Mouse (Mus musculus) WW6 (cell line): Measurements from ENCODE around the gene 4930513O06Rik.

Source experiments
- DNase-seq: peaks from one replicate; pipeline ENCODE4 v3.0.0-alpha.2; 2013; ENCODE audit warnings: low read depth, low spot score

Gene 4930513O06Rik

DNA sequence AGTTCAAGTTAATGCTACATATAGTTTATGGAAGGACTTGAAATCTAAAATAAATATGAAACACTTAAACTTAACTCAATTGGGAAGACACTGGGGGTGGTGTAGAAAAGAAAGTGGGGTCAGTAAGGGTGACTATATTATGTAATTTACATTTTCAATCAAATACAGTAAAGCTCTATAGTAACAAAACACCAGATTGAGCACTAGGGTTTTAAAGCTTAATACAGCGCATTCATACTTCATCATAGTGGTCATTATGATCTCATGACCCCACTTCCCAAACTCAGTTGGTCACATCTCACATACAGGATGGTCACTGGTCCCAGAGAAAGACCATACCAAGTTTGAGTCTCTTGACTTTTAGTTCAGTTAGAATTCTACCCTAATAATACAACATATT, at the start of gene 4930513O06Rik:
4930513O06Rik (plus strand) TSS at position 301 of the 400 bp plus-strand sequence.
- no peak for DNase-seq

DNA sequence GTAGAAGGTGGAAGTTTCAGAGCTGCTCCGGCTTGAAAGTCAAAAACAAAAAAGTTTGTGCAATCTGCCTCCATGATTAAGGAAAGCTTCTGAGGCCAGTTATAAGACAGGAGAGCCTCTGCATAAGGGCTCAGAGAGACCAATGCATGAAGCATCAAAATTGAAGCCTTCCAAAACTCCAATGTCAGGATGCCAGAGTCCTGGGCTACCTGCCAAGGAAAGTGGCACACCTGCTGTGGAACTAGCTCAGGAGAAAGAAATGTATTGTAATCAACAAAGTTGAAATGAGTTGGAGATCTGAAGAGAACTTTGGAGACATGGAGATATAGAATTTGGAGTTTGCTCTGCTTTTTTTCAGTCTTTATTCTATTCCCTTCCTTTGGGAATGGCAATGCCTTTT, 48.4 kb upstream of the 4930513O06Rik start:
- DNase-seq, result no peak

DNA sequence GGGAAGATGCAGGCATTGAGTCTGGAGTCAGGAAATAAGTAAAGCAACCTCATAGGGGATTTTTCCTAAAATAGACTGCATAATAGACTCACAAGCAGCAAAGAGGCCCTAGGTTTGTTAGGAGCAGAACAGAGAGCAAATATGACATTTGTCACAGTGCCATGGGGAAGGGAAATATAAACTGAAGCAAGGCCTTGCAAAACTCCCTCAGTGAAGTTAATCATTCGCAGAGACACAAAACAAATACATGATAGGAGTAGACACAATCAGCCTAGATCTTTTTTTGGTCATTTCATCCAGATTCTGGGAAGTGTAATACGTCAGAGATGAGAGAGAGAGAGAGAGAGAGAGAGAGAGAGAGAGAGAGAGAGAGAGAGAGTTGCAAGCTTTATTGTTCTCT, 46.7 kb upstream of the 4930513O06Rik start:
- DNase-seq, result no peak

DNA sequence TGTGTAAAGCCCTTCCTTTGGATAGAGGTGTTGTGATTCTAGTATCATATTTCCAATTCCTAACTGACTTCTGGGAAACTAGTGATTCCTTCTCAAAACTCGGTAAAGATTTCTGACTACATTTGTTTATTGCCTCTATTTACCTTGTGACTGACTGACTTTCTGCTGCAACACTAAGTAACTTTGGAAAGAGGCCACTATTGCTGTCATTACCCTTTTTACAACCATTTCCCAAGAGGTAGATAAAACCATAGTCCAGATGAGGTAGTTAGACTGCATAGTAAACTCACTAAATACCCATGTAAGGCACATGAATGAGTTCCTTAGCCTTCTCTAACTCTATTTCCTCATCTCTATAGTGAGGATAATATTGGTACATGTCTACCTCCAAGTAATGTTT, 44.9 kb upstream of the 4930513O06Rik start:
- DNase-seq, result no peak

DNA sequence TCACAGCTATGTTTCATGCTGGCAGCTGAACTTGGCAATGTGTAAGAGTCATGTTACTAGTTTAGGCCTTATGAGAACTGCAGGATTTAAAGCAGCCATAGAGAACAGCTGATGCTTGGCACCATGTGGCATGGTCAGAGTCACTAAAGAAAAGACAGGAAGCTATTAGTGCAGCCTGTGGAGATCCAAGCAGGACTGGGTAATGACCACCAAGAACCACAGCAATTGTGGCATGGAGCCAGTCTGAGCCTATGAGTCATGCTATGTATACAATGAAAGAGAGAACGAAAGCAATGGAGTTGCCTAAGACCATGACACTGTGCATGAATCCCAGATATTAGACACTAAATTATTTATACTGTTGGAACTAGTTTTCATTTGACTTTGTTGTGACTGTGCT, 34.1 kb upstream of the 4930513O06Rik start:
- no peak for DNase-seq

DNA sequence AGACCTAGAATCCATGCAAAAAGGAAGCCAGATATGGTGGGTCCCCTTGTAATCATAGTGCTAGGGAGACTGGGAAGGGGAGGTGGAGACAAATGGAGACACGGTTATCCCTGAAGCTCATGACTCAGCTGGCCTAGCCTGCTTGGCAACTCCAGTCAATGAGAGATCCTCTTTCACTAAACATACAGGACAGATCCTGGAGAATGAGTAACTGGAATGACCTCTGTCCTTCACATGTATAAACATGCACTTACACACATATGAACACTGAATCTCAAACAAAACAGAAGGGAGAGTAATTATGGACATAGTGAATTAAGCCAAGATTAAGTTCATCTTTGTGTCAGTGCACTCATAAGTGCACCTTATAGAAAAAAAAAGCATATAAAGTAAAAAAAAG, 32.9 kb upstream of the 4930513O06Rik start:
- no peak for DNase-seq

DNA sequence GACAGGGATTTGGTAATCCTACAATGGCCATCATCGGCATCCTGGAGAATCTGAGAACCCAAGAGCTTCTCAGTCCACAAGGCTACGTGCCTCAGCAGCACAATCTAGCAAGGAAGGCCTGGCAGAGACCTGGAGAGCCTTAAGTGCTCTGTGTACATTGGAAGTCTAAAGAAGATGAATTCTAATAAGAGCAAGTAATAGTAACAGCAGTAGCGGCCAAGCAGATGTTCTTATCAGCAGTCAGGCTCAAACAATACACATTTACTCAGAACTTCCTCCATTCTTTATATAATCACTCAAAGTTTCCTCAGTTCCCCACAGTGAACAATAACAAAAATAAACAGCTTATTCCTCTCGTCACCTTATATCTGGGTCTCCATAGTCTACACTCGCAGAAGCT, 22.0 kb upstream of the 4930513O06Rik start:
- DNase-seq, result no peak

DNA sequence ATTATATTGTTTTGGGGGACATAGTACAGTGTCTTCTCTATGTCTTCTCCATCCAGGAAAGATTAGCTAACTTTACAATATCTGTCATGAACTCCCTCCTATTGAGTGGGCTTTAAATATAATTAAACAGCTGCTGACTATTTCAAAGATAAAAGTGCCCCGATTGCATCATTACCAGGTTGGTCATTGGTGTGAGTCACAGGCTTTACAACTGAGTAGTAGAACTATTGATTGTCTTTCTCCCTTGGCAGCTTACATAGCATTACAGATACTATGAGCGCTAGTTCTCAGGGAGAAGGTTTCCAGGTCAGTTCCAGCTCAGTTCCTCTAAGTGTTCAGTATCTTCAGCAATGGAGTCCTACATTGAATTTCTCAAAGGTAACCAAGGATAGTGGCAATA, 7.5 kb upstream of the 4930513O06Rik start:
- no peak for DNase-seq

DNA sequence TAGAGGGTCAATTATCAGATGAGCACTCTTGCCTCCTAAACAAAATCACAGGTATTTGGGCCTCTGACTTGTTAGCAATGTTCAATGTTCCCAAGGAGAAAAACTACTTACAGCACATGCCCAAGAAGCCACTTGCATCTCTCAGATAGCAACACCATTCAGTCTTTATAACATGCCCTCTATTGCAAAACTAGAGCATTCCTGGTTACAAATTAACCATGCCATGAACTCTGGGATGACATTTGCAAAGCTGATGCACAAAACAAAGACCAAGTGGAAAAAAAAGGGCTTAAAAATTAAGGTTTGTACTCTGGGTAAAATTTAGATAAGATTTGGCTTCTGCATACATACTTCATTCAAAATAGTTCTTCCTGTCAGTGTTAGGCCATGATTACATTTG, 966 bp upstream of the 4930513O06Rik start, which contains the start of gene Serpina7:
Serpina7 (minus strand) TSS at position 160 of the 400 bp plus-strand sequence.
- DNase-seq, result no peak

DNA sequence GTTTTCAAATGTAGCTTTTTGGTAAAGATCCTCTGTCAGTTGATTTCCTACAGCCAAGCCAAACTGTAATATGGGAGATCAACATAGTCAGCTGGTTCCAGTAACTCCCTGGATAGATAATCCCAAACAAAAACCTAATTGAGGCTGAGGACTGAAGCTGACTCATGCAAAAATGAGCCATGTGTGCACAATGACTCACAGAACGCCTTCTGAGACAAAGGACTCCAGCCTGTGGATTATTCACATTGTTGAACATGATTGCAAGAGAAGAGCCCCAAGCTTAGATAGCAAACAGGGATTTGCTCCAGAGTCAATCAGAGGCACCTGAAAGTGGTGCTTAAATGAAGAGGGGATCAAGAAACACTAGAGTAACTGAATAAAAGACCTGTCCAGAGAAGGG, 11.2 kb downstream of the 4930513O06Rik start:
- DNase-seq, result no peak

DNA sequence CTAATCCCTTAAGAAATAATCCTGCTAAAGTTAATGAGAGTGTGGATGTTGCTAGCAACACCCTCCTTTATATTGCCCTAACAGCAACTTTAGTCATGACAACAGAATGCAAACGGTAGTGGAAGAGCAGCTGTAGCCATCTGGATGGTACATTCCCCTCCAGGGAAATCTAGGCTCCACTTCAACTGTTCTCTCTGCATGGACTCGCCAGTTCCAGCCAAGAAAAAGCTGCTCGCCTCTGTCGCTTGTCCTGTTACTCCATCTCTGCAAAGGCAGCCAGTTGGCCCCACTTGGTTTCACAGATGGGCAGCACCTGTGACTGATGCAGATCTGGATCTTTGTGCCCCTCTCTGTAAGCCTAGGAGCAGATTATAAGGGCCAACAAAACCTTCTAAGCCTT, 48.0 kb downstream of the 4930513O06Rik start:
- DNase-seq, result no peak
